Mouse (Mus musculus) megakaryocyte, embryonic 14.5 days (primary cell): ENCODE measurements at regions not wholly inside any gene's neighbourhood (a gene's known extent, or its start where the extent isn't known, plus 50 kb on each side); places are given as distances from the start of the nearest gene placed in this dataset.

Source experiments
- H3K27me3 ChIP-seq: replicated peaks from 2 replicates; pipeline ENCODE3; 2012; ENCODE audit warnings: inconsistent platforms
- H3K36me3 ChIP-seq: replicated peaks from 2 replicates; pipeline ENCODE3; 2012; ENCODE audit warnings: low read length, inconsistent platforms, mixed read lengths
- H3K4me1 ChIP-seq: 2 replicates; pipeline ENCODE4 v1.6.1; 2012; ENCODE audit warnings: inconsistent platforms
- H3K4me3 ChIP-seq: replicated peaks from 2 replicates; pipeline ENCODE3; 2012; ENCODE audit warnings: moderate library complexity, mild to moderate bottlenecking, inconsistent platforms
- H3K9me3 ChIP-seq: 2 replicates; pipeline ENCODE4 v1.6.1; 2012; ENCODE audit warnings: inconsistent platforms
- FLI1 ChIP-seq: IDR thresholded peaks from 2 replicates; pipeline ENCODE4 v1.6.1; 2012; ENCODE audit warnings: low read length, inconsistent platforms, mixed read lengths
- GATA1 ChIP-seq: IDR thresholded peaks from 3 replicates; pipeline ENCODE4 v1.6.1; 2012; ENCODE audit warnings: mixed read lengths, low read length, inconsistent platforms, borderline replicate concordance

DNA sequence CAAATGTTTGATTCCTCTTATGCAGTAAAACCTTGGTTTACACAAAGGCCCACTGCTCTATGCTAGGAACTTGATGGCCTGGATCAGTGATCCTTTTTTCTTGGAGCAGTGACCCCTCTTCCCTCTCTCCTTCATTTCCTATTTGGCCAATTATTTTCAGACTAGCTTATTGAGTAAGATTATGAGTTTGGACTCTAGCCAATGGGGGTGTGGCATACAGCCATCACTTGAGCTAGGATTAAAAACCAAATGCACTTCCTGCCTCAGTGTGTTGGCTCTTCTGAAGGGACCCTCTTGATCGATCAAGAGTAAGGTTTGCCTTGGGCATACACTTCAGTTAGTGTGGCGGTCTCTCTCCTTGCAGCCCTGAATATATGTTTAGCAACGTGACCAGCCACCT, 1172.6 kb upstream of the Gulo start:
- H3K36me3 ChIP-seq = no peaks in the 10 kb centered on the region
- H3K9me3 ChIP-seq = peaks cover 9% of the 10 kb centered on the region
- no peaks in the 10 kb centered on the region; the same call in 1 of the 2 replicates for H3K4me1 ChIP-seq
- H3K27me3 ChIP-seq = peaks cover 16% of the 10 kb centered on the region
- H3K4me3 ChIP-seq = no peak overlapping the region
- TF ChIP-seq GATA1 (no peak), FLI1 (no peak)

DNA sequence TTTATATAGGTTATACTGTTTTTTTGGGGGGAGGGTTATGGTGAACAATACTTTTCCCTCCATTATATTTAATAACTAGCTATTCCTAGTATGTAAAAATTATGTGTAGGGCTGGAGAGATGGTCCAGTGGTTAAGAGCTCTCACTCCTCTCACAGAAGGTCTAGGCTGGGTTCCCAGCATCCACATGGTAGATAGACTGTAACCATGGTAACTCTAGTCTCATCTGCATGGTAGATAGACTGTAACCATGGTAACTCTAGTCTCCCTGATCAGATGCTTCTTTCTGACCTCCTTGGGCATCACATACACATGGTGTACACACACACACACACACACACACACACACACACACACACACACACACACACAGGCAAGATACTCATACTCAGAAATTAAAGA, 1170.5 kb upstream of the Gulo start:
- peaks cover 16% of the 10 kb centered on the region for H3K27me3 ChIP-seq
- no peaks in the 10 kb centered on the region for H3K36me3 ChIP-seq
- TF ChIP-seq GATA1 (no peak), FLI1 (no peak)
- no peaks in the 10 kb centered on the region; the same call in 1 of the 2 replicates for H3K4me1 ChIP-seq
- no peaks in the 10 kb centered on the region; the same call in 1 of the 2 replicates for H3K9me3 ChIP-seq
- no peak overlapping the region for H3K4me3 ChIP-seq

DNA sequence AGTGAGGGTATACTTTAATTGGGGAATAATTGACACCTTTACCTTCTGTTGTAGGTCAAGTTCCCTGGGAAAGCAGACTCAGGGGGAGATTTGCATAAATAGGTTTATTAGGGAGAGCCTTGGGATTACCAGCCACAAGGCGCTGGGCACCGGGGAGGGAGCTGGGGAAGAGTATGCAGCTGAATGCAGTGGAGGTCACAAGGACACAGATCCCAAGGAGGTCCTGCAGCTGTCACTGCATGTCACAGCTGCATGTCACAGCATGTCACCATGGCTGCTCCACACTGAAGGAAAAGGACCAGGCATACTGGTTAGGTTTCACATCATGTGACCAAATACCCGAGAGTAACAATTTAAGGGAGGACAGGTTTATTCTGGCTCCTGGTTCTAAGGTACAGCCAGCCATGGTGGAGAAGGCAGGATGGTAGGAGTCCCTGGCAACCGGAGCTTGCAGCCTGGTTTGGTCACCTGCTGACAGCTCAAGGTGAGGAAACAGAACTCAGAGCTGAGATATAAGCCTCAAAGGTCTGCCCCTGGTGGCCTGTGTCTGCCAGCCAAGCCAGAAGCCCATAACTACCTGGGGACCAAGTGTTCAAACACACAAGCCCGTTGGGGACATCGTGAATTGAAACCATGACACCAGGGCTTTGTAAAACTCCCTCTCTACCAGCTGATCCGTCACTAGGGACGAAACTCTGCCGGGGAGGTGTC, 1169.5 kb upstream of the Gulo start:
- TF ChIP-seq FLI1 (no peak), GATA1 (no peak)
- H3K27me3 ChIP-seq = peaks cover 16% of the 10 kb centered on the region

DNA sequence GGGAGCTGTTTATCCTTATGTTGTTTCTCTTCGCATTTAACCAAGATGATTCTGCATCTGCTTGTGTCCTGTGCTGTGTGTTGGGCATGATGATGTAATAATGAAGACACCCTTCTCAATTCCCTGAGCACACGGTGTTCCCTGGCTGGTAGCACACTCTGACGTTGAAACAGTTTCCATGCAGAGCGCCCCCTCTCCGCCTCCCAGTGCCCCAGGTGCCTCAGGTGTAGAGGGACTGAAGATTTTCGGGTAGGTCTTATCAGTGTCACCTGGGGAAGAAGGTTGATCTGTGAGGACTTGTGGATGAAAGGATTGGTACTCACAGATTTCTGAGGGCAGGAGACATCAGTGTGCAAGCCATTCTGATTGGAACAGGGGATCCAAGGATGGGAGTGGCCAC, 1167.7 kb upstream of the Gulo start:
- Histone ChIP-seq H3K4me3 (no peak overlapping the region), H3K4me1 (no peaks in the 10 kb centered on the region), H3K27me3 (peaks cover 13% of the 10 kb centered on the region), H3K9me3 (no peaks in the 10 kb centered on the region), H3K36me3 (no peaks in the 10 kb centered on the region)
- TF ChIP-seq GATA1 (no peak), FLI1 (no peak)

More for the DNA sequence above, 1169.5 kb upstream of the Gulo start:
- H3K4me1 ChIP-seq = no peaks in the 10 kb centered on the region
- H3K9me3 ChIP-seq = no peaks in the 10 kb centered on the region
- no peak overlapping the region for H3K4me3 ChIP-seq
- H3K36me3 ChIP-seq = no peaks in the 10 kb centered on the region

DNA sequence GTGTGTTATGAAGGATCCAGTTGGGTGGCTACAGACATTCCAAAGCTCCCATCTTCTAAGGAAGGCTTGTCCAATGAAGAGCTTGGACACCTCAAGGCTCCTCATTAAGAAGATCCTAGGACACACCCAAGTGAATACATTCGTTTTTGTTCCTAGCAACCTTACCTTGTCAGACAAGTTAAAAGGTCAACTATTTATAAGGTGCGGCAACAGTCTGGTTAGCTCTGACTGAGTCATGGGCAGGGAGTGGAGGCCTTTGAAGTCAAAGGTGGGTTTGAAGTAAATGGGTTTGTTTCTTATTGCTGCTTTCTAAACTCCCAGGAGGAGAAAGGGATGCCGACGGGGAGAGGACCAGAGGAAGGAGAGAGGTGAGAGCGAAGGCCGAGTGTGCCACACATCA, 1167.1 kb upstream of the Gulo start:
- no peak for TF ChIP-seq FLI1
- TF ChIP-seq GATA1 = no peak
- Histone ChIP-seq H3K27me3 (peaks cover 13% of the 10 kb centered on the region), H3K4me1 (no peaks in the 10 kb centered on the region), H3K4me3 (no peak overlapping the region), H3K36me3 (no peaks in the 10 kb centered on the region), H3K9me3 (no peaks in the 10 kb centered on the region)

DNA sequence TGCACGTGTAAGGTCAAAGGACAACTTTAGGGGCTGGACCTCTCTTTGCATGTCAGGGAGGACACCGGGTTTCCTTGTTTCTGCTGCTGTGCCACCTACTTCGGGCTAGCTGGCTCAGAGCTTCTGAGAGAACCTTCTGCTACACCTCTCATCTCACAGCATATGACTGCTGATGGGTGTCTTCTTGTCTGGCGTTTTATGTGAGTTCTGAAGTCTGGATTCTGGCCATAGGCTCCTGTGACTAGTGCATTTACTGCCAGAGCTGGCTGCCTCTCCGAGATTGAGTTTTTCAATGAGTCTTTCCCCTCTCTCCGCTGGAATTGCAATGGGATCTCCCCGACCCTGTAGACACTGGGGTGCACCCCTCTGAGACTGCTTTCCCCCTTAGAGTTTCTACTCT, 1165.9 kb upstream of the Gulo start:
- TF ChIP-seq GATA1 (no peak), FLI1 (no peak)
- Histone ChIP-seq H3K27me3 (peaks cover 11% of the 10 kb centered on the region), H3K36me3 (no peaks in the 10 kb centered on the region), H3K4me3 (no peak overlapping the region), H3K9me3 (no peaks in the 10 kb centered on the region), H3K4me1 (no peaks in the 10 kb centered on the region)

DNA sequence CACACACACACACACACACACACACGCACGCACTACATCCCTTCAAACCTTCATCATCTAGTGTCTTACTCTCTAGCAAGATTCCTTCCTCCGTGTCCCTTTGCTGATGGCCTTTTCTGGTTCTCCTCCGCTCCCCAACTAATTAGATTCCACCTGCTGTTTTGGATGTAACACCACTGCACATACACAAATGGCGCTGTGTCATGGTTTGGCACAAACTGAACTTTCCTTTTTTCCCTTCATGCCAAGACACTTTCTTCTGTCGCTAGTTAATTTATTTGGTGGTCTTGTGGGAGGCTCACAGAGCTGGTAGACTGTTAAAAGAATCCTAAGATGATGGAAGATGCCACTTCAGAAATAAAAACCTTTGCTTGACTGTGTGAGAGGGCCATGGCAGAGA, 1161.8 kb upstream of the Gulo start:
- TF ChIP-seq FLI1 = no peak
- H3K36me3 ChIP-seq = no peaks in the 10 kb centered on the region
- no peaks in the 10 kb centered on the region for H3K4me1 ChIP-seq

DNA sequence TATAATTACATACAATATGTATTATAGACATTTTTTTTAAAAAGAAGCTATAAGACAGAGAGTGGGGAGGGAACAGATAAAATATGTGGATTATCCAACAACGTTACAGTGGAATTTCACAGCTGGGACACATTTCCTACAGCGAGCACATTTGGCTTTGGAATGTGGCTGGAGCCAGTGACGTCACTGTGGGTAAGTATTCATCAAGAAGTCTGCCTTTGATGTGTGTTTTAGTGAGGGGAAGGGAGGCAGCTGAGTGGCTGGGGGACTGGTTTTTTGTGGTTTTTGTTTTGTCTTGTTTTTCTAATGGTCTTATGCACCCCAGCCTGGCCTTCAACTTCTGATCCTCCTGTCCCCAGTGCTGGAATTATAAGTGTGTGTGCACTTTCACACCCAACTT, 1161.2 kb upstream of the Gulo start:
- Histone ChIP-seq H3K9me3 (no peaks in the 10 kb centered on the region), H3K36me3 (no peaks in the 10 kb centered on the region), H3K4me1 (no peaks in the 10 kb centered on the region), H3K4me3 (no peak overlapping the region), H3K27me3 (no peaks in the 10 kb centered on the region)
- TF ChIP-seq GATA1 (no peak), FLI1 (no peak)

More for the DNA sequence above, 1161.8 kb upstream of the Gulo start:
- no peaks in the 10 kb centered on the region for H3K9me3 ChIP-seq
- H3K27me3 ChIP-seq = no peaks in the 10 kb centered on the region
- H3K4me3 ChIP-seq = no peak overlapping the region

DNA sequence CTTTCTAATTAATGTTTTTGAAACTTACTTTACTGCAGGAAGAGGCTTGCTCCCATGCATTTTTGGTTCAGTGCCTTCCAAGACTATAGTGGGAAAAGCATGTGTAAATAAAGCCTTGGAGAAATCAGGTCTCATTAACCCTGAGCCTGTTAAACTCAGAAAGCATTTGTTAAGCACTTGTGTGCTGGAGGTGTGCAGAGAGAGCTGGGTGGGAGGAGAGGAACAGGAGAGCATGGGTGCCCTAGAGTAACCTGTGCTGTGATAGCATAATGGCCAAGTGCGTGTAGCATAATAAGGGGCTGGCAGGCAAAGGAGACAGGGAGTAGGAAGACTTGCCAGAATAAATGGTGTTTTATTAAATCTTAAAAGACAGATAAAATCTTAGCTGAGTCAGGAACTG, 1160.2 kb upstream of the Gulo start:
- no peaks in the 10 kb centered on the region for H3K36me3 ChIP-seq
- no peaks in the 10 kb centered on the region for H3K27me3 ChIP-seq
- TF ChIP-seq FLI1 (no peak), GATA1 (no peak)
- H3K4me3 ChIP-seq = no peak overlapping the region
- H3K9me3 ChIP-seq = peaks cover 7% of the 10 kb centered on the region
- H3K4me1 ChIP-seq = no peaks in the 10 kb centered on the region

DNA sequence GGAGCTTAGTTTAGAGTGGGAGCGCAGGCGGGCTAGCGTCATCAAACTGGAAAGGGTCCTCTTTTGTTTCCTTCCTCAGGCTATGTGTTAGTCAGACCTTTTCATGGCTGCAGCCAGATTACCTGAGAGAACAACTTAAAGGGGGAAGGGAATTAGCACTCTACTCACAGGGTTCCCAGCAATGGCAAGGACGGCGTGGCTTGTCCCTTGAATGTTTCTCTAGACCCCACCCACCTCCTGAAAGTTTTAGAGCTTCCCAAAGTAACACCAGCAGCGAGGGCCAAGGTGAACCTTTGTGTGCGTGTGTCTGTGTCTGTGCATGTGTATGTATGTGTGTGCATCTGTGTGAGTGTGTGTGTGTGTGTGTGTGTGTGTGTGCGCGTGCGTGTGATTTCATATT, 1151.0 kb upstream of the Gulo start:
- peaks cover 2% of the 10 kb centered on the region for H3K27me3 ChIP-seq
- H3K4me3 ChIP-seq = no peak overlapping the region
- TF ChIP-seq FLI1 (no peak), GATA1 (no peak)
- peaks cover 13% of the 10 kb centered on the region for H3K9me3 ChIP-seq
- no peaks in the 10 kb centered on the region for H3K36me3 ChIP-seq
- no peaks in the 10 kb centered on the region for H3K4me1 ChIP-seq

DNA sequence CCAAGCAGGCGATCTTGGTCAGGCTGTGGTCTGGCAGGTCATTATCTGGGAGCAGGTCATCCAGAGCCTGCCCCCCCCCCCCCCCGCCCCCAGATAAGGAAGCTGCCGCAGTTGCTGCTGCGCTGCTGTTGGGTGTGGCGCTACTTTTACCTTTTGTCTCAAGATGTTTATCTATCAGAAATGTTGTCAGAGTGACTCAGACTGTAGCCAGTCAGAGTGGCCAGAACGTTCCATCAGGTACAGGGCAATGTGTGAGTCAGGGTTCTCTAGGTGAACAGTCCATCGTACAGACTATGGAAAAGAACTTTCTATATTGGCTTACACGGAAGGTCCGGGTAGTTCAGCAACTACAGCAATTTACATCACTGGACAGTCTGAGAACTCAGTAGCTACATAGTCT, 1149.9 kb upstream of the Gulo start:
- Histone ChIP-seq H3K4me1 (no peaks in the 10 kb centered on the region), H3K9me3 (peaks cover 5% of the 10 kb centered on the region), H3K4me3 (no peak overlapping the region), H3K27me3 (peaks cover 2% of the 10 kb centered on the region), H3K36me3 (no peaks in the 10 kb centered on the region)
- TF ChIP-seq FLI1 (no peak), GATA1 (no peak)
